Mouse (Mus musculus): ENCODE data around the gene Ldlrad3.

- no peak for TF ChIP-seq CTCF (IDR thresholded peaks at IDR 0.05; ENCODE audit: extremely low read depth, insufficient read length, insufficient replicate concordance, low read depth, low read length)
- no peak for TF ChIP-seq POLR2A (IDR thresholded peaks at IDR 0.05; ENCODE audit: low read depth, low read length)
These were observed 13.7 kb downstream of the Ldlrad3 start for GRCm38 (mm10) chr2:102172458-102172857.
